Mouse (Mus musculus): ENCODE data around the gene Myo1d. TPM values are rescaled to one million over a fixed set of nuclear protein-coding genes. Genes with fewer than 3 reads are reported as not detected.

Gene Myo1d
- total and polyA plus RNA-seq, 2 experiments from 2014 or later = 1.8 to 2.5 TPM

DNA sequence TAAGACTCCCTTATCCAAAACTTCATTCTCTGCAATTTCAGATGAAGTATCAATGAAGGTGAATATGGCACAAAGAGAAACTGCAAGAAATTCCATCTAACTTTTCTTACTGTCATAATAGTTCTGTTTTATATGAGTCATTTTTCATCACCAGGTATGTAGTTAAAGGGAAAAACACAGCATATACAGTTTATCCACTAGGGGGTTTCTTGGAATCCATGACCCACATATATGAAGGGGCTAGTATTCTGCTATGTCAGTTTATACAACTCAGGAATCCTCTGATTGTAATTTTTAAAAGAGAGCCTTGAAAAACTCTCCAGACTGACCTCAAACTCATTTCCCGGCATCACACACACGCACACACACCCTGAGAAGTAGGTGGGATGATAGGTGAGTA is 2.1 kb downstream of the Myo1d start:
- no peaks in the 10 kb centered on the region for H3K27me3 ChIP-seq (ENCODE audit: insufficient read depth, low read length)
- H3K4me2 ChIP-seq (ENCODE audit: low read depth, low read length, poor library complexity, severe bottlenecking) = no peak overlapping the region
- no peak overlapping the region for H3K9ac ChIP-seq (replicated peaks; ENCODE audit: low read length, poor library complexity, severe bottlenecking)
- H3K27ac ChIP-seq (ENCODE audit: low read depth, low read length) = no peak overlapping the region
- WGBS = 89% methylated on average over 2 of the region's 2 CpGs
- no peaks in the 10 kb centered on the region for H3K36me3 ChIP-seq (ENCODE audit: insufficient read depth, low read length)
- DNase-seq (ENCODE audit: low spot score) = peak; percentile 6
- ATAC-seq (ENCODE audit: low FRiP score) = no peak
- no peaks in the 10 kb centered on the region for H3K4me1 ChIP-seq (ENCODE audit: insufficient read depth, low read length)
- TF ChIP-seq CTCF (IDR thresholded peaks at IDR 0.05) = peak; percentile 60
- no peaks in the 10 kb centered on the region for H3K9me3 ChIP-seq (ENCODE audit: low read length)
- no peak overlapping the region for H3K4me3 ChIP-seq (ENCODE audit: low read depth, low read length)

DNA sequence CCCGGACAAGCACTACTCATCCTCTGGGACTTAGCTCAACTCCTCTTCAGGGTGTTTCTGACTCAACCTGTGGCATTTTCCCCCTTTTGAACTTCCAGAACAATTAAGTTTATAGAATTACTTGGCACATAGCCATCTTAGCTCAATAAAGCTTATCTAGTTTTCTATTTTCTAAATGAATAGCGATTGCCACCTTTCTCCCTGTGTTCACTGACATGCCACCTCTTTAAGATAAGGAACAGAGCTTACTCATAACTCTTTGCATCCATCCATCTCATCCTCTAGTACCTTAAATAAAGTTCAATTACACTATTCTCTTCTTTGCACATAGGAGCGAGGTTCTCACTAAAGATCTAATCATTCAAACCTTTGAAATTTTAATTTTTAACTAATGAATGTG is 4.3 kb downstream of the Myo1d start:
- Histone ChIP-seq H3K4me1 (ENCODE audit: insufficient read depth, low read length) (no peaks in the 10 kb centered on the region), H3K27me3 (ENCODE audit: insufficient read depth, low read length) (no peaks in the 10 kb centered on the region), H3K36me3 (ENCODE audit: insufficient read depth, low read length) (no peaks in the 10 kb centered on the region), H3K4me3 (ENCODE audit: low read depth, low read length) (no peak overlapping the region), H3K9me3 (ENCODE audit: low read length) (no peaks in the 10 kb centered on the region), H3K4me2 (ENCODE audit: low read depth, low read length, poor library complexity, severe bottlenecking) (no peak overlapping the region), H3K27ac (ENCODE audit: low read depth, low read length) (no peak overlapping the region), H3K9ac (replicated peaks; ENCODE audit: low read length, poor library complexity, severe bottlenecking) (no peak overlapping the region)
- TF ChIP-seq CTCF (IDR thresholded peaks at IDR 0.05) = no peak
- ATAC-seq (ENCODE audit: low FRiP score) (no peak), DNase-seq (ENCODE audit: low spot score) (no peak)
- 84% methylated on average over 3 of the region's 3 CpGs for WGBS

DNA sequence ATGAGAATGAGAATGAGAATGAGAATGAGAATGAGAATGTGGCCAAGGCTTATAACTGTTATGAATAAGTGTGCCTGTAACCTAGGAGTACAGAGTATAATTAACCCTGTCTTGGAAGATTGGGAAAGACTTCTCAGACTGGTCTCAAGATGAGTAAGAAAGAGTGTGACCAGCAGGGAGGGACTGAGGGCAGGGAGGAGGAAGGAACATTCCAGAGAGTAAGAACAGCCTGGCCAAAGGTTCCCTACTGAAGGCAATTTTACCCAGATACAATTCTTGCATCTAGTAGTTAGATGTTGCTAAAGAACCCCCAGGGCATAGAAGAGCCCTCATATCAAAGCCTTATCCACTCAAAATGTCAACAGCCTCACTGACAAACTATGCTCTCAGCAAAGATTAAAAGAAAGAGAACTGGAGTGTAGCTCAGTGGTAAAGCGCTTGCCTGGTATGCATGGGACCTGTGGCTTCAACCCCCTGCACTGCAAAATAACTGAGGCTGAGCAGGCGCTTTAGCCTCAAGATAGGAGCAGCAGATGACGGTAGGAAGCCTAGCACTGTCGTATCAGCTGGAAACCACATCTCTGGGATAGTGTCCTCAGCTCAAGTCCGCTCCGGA is 7.1 kb downstream of the Myo1d start:
- H3K36me3 ChIP-seq (ENCODE audit: insufficient read depth, low read length) = no peaks in the 10 kb centered on the region
- no peak overlapping the region for H3K4me3 ChIP-seq (ENCODE audit: low read depth, low read length)
- WGBS = 78% methylated on average over 6 of the region's 6 CpGs
- H3K4me2 ChIP-seq (ENCODE audit: low read depth, low read length, poor library complexity, severe bottlenecking) = no peak overlapping the region
- no peaks in the 10 kb centered on the region for H3K4me1 ChIP-seq (ENCODE audit: insufficient read depth, low read length)
- H3K27me3 ChIP-seq (ENCODE audit: insufficient read depth, low read length) = no peaks in the 10 kb centered on the region
- H3K9me3 ChIP-seq (ENCODE audit: low read length) = no peaks in the 10 kb centered on the region
- H3K9ac ChIP-seq (replicated peaks; ENCODE audit: low read length, poor library complexity, severe bottlenecking) = no peak overlapping the region
- DNase-seq (ENCODE audit: low spot score) (no peak), ATAC-seq (ENCODE audit: low FRiP score) (no peak)
- no peak overlapping the region for H3K27ac ChIP-seq (ENCODE audit: low read depth, low read length)
- no peak for TF ChIP-seq CTCF (IDR thresholded peaks at IDR 0.05)

DNA sequence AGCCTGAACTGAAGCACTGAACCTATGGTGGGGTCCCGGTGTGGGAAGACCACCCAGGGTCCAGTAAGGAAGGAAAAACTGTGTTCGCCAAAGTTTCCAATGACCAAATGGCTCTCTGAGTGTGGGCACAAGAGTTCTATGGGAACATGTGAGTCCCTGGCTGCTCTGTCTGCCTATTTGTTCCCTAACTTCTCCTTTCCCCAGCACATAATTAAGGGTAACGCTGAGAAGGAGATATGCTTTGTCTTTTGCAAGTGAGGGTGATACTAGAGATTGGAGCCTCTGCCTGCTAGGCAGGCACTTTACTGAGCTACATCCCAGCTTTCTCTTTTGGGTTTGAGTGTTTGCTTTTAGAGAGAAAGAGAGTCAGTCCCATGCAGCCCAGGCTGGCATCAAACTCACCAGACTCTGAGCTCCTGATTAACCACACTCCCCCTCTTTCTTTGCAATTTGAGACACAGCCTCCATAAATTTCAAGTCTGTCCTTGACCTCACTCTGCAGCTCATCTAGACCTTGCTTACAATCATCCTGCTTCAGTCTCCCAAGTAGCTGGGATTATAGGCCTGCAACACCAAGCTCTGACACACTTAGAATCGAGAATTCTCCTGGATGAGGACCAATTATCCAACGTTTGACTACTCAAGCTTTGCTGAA is 8.1 kb downstream of the Myo1d start:
- H3K27me3 ChIP-seq (ENCODE audit: insufficient read depth, low read length) = no peaks in the 10 kb centered on the region
- no peak overlapping the region for H3K27ac ChIP-seq (ENCODE audit: low read depth, low read length)
- no peak for TF ChIP-seq CTCF (IDR thresholded peaks at IDR 0.05)
- H3K4me1 ChIP-seq (ENCODE audit: insufficient read depth, low read length) = no peaks in the 10 kb centered on the region
- no peaks in the 10 kb centered on the region for H3K9me3 ChIP-seq (ENCODE audit: low read length)
- H3K9ac ChIP-seq (replicated peaks; ENCODE audit: low read length, poor library complexity, severe bottlenecking) = no peak overlapping the region
- 76% methylated on average over 5 of the region's 5 CpGs for whole genome bisulfite sequencing
- no peak overlapping the region for H3K4me3 ChIP-seq (ENCODE audit: low read depth, low read length)
- no peaks in the 10 kb centered on the region for H3K36me3 ChIP-seq (ENCODE audit: insufficient read depth, low read length)
- no peak overlapping the region for H3K4me2 ChIP-seq (ENCODE audit: low read depth, low read length, poor library complexity, severe bottlenecking)
- ATAC-seq (ENCODE audit: low FRiP score) = no peak
- no peak for DNase-seq (ENCODE audit: low spot score)

DNA sequence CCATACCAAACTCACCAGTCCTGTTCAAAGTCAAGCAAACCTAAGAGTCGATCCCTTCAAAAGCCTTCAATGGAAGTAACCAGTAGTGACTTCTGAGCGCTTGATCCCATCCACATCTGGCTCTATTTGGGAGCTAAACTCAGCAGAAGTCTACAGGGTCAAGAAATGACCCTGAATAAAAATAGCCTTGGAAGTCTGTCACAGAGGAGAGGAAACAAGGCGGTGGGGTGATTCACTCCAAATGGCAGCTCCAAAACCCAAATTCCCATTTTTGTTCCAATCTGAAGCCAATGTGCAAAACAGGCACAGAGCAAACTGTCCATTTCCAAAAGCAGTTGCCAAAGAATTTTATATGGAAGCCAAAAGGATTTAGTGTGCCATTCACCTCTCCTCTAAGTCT is 8.6 kb downstream of the Myo1d start:
- WGBS = 80% methylated on average over 3 of the region's 3 CpGs
- DNase-seq (ENCODE audit: low spot score) = no peak
- no peaks in the 10 kb centered on the region for H3K9me3 ChIP-seq (ENCODE audit: low read length)

DNA sequence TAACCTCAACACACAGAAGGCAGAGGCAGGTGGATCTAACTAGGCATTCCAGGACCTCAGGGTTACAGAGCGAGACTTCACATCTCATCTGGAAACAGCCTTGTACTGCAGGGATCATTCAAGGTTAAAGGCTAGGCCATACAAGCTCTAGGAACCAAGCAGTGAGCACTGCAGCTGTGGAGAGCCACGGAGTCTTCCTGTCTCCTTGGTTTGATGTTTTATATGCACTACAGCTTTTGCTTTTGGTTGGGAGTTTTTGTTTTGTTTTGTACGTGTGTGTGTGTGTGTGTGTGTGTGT is 12.6 kb downstream of the Myo1d start:
- no peaks in the 10 kb centered on the region for H3K27me3 ChIP-seq (ENCODE audit: insufficient read depth, low read length)
- 74% methylated on average over 3 of the region's 3 CpGs for WGBS
- H3K27ac ChIP-seq (ENCODE audit: low read depth, low read length) = no peak overlapping the region
- ATAC-seq (ENCODE audit: low FRiP score) = no peak
- H3K9ac ChIP-seq (replicated peaks; ENCODE audit: low read length, poor library complexity, severe bottlenecking) = no peak overlapping the region
- TF ChIP-seq CTCF (IDR thresholded peaks at IDR 0.05) = no peak
- H3K36me3 ChIP-seq (ENCODE audit: insufficient read depth, low read length) = no peaks in the 10 kb centered on the region
- no peaks in the 10 kb centered on the region for H3K4me1 ChIP-seq (ENCODE audit: insufficient read depth, low read length)
- H3K4me3 ChIP-seq (ENCODE audit: low read depth, low read length) = no peak overlapping the region
- no peak overlapping the region for H3K4me2 ChIP-seq (ENCODE audit: low read depth, low read length, poor library complexity, severe bottlenecking)
- DNase-seq (ENCODE audit: low spot score) = no peak
- no peaks in the 10 kb centered on the region for H3K9me3 ChIP-seq (ENCODE audit: low read length)

More for the DNA sequence above, 8.6 kb downstream of the Myo1d start:
- TF ChIP-seq CTCF (IDR thresholded peaks at IDR 0.05) = no peak
- Histone ChIP-seq H3K27me3 (ENCODE audit: insufficient read depth, low read length) (no peaks in the 10 kb centered on the region), H3K4me1 (ENCODE audit: insufficient read depth, low read length) (no peaks in the 10 kb centered on the region), H3K27ac (ENCODE audit: low read depth, low read length) (no peak overlapping the region), H3K4me3 (ENCODE audit: low read depth, low read length) (no peak overlapping the region), H3K4me2 (ENCODE audit: low read depth, low read length, poor library complexity, severe bottlenecking) (no peak overlapping the region), H3K9ac (replicated peaks; ENCODE audit: low read length, poor library complexity, severe bottlenecking) (no peak overlapping the region), H3K36me3 (ENCODE audit: insufficient read depth, low read length) (no peaks in the 10 kb centered on the region)
- no peak for ATAC-seq (ENCODE audit: low FRiP score)

Measured in midbrain, postnatal 0 days (tissue).